Mouse (Mus musculus) megakaryocyte-erythroid progenitor cell, adult 5 weeks (primary cell): ENCODE data around the gene Smarcc2. TPM values are rescaled to one million over a fixed set of nuclear protein-coding genes. Genes with fewer than 3 reads are reported as not detected.

Experiments
- polyA plus RNA-seq: library from polyadenylated mRNA; stranded (reverse); fragments of >175 nt; gene quantifications from 2 replicates; pipeline ENCODE4 v1.2.3, GENCODE M21; 2012

Smarcc2 gene
- polyA plus RNA-seq: 197 and 236 TPM in 2 replicates

GRCm38 (mm10) chr10:128458719-128459408 is at the start of gene Smarcc2:
Gene Smarcc2 (plus strand): TSS chr10:128459248.

GRCm38 (mm10) chr10:128411211-128412054 is 47.6 kb upstream of the Smarcc2 start, which contains the start of the genes Nabp2 and Rnf41:
Gene Nabp2 (minus strand): TSS chr10:128411492.
Gene Rnf41 (plus strand): TSS chr10:128411657.

DNA sequence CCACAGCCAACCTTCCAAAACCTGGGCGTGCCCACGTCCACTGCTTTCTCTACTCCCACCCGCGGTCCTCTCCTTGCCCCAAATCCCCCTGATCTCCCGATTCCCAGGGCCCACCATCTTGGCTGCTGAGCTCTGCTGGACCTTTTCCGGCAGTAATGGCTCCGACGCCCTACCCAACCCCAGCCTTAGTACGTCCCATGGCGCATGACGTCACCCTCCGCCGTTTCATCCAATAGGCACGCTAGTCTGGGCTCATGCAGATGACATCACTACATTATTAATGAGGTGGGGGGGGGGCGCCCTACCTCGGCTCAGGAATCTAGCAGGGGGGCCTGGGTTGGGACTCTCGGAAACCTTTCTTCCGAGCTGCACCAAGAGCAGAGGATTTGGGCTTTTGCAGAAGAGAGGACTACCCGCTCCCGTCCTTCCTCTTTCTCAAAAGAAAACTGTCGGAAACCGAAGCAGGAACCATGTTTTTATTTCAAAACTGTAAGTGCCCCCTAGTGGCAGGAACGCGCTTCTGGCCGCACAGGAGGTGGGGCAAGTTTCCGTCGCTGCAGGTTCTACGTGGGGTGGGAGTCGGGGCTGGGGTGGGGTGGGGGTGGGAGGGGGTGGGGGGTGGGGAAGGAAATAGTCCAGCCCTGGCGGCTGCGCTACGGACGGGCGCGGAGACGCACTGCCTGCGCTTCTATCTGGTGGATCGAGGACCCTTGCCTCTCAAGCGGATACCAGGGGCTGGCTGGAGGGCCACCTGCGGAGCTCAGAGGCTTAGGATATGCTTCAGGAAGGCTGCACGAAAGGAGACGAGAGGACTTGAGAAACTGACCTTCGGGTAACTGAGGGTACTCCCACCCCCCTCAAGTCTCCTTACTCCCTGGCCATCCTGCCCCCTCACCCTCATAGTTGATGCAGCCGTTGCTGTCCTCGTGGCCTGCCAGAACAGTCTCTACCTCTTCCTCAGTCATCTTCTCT is 34.9 kb downstream of the Smarcc2 start, which contains the start of gene Myl6:
TSS of gene Myl6 (minus strand) at position 451 of the 972 bp plus-strand sequence.

DNA sequence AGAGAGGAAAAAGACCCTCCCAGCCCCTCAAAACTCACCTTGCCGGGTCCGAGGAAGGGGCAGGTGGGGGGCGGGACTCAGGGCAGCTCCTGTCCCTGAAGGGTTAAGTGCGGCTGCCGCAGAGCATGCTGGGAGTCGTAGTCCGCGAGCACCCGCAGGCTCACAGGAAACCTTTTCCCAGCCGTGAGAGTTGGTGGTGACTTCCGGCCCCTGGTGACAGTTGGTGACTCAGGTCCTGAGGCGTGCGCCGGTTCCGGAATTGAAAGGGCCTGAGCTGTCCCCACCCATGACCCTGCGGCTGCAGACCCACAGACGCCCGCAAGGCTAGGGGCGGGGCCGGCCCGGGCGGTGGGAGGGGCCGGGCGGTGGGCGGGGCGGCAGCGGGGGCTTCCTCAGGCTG is 39.5 kb downstream of the Smarcc2 start, which contains the start of gene Myl6b:
TSS of gene Myl6b (minus strand) at position 96 of the 400 bp plus-strand sequence.

DNA sequence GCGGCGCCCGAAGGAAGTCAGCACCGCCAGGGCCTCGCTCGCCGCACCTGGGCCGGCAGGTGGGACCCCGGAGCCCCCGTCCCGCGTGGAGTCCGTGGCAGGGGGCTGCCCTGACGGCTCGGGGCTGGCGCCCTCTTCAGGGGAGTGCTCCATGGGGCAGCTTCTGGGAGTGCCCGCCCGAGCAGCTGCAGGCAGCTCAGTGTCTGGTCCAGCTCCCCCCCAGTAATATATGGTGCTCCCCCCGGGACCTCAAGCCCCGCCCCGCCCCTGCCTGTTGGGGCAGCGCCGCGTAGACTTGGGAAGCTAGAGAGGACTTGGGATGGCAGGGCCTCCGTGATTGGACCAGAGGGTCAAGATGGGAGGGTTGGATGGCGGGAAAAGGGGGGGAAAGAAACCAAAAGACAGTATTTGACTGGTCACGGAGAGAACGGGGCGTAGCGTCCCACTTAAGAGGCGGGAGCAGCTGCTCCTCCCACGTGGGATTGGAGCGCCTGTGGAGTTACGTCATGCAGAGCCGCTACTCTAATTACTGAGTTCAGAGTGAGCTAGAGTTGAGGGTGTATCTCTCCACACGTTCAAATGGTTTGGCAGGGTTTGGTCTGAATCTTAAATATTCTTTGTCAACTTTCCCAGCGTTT is 66.7 kb downstream of the Smarcc2 start, which contains the start of gene Esyt1:
TSS of gene Esyt1 (minus strand) at position 201 of the 638 bp plus-strand sequence.

Other genes with a start within 250 kb of the Smarcc2 start
- gene Spryd4, start 247.4 kb upstream of the Smarcc2 start, polyA plus RNA-seq: 2.2 and 3.2 TPM in 2 replicates
- 0.21 and 0.27 TPM in 2 replicates for gene Mip, start 233.4 kb upstream of the Smarcc2 start, polyA plus RNA-seq
- 37.8 and 58.1 TPM in 2 replicates for gene Timeless, start 227.2 kb upstream of the Smarcc2 start, polyA plus RNA-seq
- gene Apon, start 205.2 kb upstream of the Smarcc2 start, polyA plus RNA-seq: 0.14 and 0.30 TPM in 2 replicates
- 0.05 and 0.19 TPM in 2 replicates for gene Apof, start 190.6 kb upstream of the Smarcc2 start, polyA plus RNA-seq
- gene Stat2, start 188.7 kb upstream of the Smarcc2 start, polyA plus RNA-seq: 17.2 and 18.9 TPM in 2 replicates
- gene Il23a, start 160.5 kb upstream of the Smarcc2 start, polyA plus RNA-seq: 0.32 and 0.37 TPM in 2 replicates
- gene Pan2, start 155.9 kb upstream of the Smarcc2 start, polyA plus RNA-seq: 4.0 and 4.9 TPM in 2 replicates
- gene Cnpy2, start 136.8 kb upstream of the Smarcc2 start, polyA plus RNA-seq: 92.5 and 111 TPM in 2 replicates
- 29.3 and 29.5 TPM in 2 replicates for gene Cs, start 121.5 kb upstream of the Smarcc2 start, polyA plus RNA-seq
- 8.1 TPM in 2 replicates for gene Coq10a, start 90.3 kb upstream of the Smarcc2 start, polyA plus RNA-seq
- gene Ankrd52, start 82.1 kb upstream of the Smarcc2 start, polyA plus RNA-seq: 65.0 and 67.0 TPM in 2 replicates
- 0.05 TPM in 1 of 2 replicates, not detected in the other for gene Slc39a5, start 58.0 kb upstream of the Smarcc2 start, polyA plus RNA-seq
- gene Nabp2, start 47.8 kb upstream of the Smarcc2 start, polyA plus RNA-seq: 201 and 217 TPM in 2 replicates
- gene Rnf41, start 47.6 kb upstream of the Smarcc2 start, polyA plus RNA-seq: 15.5 and 16.3 TPM in 2 replicates
- gene Myl6, start 34.9 kb downstream of the Smarcc2 start, polyA plus RNA-seq: 457 and 543 TPM in 2 replicates
- gene Myl6b, start 39.4 kb downstream of the Smarcc2 start, polyA plus RNA-seq: 18.3 and 25.9 TPM in 2 replicates
- 147 and 159 TPM in 2 replicates for gene Esyt1, start 66.6 kb downstream of the Smarcc2 start, polyA plus RNA-seq
- 33.5 and 34.0 TPM in 2 replicates for gene Zc3h10, start 88.5 kb downstream of the Smarcc2 start, polyA plus RNA-seq
- 8,366 and 9,270 TPM in 2 replicates for gene Rpl41, start 90.1 kb downstream of the Smarcc2 start, polyA plus RNA-seq
- 508 and 557 TPM in 2 replicates for gene Pa2g4, start 106.7 kb downstream of the Smarcc2 start, polyA plus RNA-seq
- gene Erbb3, start 130.4 kb downstream of the Smarcc2 start, polyA plus RNA-seq: 0.46 and 0.58 TPM in 2 replicates
- gene Rps26, start 167.5 kb downstream of the Smarcc2 start, polyA plus RNA-seq: 4,910 and 5,054 TPM in 2 replicates
- 0.13 and 0.15 TPM in 2 replicates for gene Ikzf4, start 186.7 kb downstream of the Smarcc2 start, polyA plus RNA-seq
- 1.2 and 1.3 TPM in 2 replicates for gene Suox, start 214.8 kb downstream of the Smarcc2 start, polyA plus RNA-seq
- 12.0 and 19.6 TPM in 2 replicates for gene Rab5b, start 237.0 kb downstream of the Smarcc2 start, polyA plus RNA-seq
- gene Pmel, start 244.9 kb downstream of the Smarcc2 start, polyA plus RNA-seq: 0.37 and 0.69 TPM in 2 replicates
- gene Cdk2, start 245.8 kb downstream of the Smarcc2 start, polyA plus RNA-seq: 28.2 and 29.2 TPM in 2 replicates